Mouse (Mus musculus) urinary bladder, postnatal 4 days (tissue): ENCODE measurements at regions not wholly inside any gene's neighbourhood (a gene's known extent, or its start where the extent isn't known, plus 50 kb on each side); places are given as distances from the start of the nearest gene placed in this dataset.

Experiments used
- DNase-seq, 2 experiments: peaks; one replicate each; pipeline ENCODE4 v3.0.0; 2021 to 2022; ENCODE audit warnings: low spot score in 2 of 2

DNA sequence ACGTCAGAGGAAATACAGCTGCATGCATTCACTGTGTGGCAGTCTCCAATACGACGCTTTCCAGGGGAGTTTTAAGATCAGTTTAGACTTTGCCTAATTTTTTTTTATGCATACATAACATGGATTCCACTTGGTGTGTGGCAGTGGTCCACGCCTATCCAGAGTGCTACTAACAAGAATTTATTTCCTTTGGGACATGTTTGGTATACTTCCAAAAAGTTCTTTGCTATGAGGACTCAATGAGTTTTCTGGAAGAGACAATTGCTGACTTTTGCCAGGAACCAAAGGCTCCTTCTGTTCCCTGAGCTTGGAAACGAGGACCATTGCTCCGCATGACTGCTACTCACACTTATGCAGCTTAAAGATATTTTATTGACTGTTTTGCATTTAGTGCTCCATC is 59.2 kb downstream of the Marcks start:
- no peak for DNase-seq

- DNase-seq, result peak; percentile 49 to 66
These were observed 60.3 kb downstream of the Marcks start for GRCm38 (mm10) chr10:37078439-37078838.

- no peak for DNase-seq
These were observed 61.0 kb downstream of the Marcks start for GRCm38 (mm10) chr10:37077741-37078140.

- DNase-seq, result no peak
These were observed 65.9 kb downstream of the Marcks start for GRCm38 (mm10) chr10:37072834-37073233.

- DNase-seq, result no peak
These were observed 66.7 kb downstream of the Marcks start for GRCm38 (mm10) chr10:37072061-37072460.

DNA sequence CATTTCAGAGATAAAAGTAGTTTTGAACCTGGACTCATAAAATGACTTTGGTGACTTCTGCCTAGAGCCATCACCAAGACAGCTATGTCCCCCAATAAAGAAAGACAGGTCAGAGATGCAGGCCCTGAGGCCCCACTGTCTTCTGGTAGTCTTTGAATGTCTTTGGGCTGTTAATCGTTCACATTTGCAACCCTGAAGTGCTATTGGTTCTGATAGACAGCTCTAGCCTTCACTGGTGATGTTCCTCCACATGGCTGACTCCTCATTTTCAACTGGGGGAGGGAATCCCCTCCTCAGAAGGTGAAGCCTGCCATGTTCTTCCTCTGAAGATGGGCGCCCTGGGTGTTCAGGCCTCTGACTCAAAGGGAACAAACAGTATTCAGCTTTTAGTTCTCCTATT is 67.3 kb downstream of the Marcks start:
- no peak for DNase-seq
